Mouse (Mus musculus) B cell, adult 2 months (primary cell): ENCODE measurements around the gene Bcas3.

Experiments used
- DNase-seq, 2 experiments: peaks; one replicate each; pipeline ENCODE4 v3.0.0; 2022

Gene Bcas3

GRCm38 (mm10) chr11:85678666-85679065 is 325.7 kb downstream of the Bcas3 start:
- no peak for DNase-seq

DNA sequence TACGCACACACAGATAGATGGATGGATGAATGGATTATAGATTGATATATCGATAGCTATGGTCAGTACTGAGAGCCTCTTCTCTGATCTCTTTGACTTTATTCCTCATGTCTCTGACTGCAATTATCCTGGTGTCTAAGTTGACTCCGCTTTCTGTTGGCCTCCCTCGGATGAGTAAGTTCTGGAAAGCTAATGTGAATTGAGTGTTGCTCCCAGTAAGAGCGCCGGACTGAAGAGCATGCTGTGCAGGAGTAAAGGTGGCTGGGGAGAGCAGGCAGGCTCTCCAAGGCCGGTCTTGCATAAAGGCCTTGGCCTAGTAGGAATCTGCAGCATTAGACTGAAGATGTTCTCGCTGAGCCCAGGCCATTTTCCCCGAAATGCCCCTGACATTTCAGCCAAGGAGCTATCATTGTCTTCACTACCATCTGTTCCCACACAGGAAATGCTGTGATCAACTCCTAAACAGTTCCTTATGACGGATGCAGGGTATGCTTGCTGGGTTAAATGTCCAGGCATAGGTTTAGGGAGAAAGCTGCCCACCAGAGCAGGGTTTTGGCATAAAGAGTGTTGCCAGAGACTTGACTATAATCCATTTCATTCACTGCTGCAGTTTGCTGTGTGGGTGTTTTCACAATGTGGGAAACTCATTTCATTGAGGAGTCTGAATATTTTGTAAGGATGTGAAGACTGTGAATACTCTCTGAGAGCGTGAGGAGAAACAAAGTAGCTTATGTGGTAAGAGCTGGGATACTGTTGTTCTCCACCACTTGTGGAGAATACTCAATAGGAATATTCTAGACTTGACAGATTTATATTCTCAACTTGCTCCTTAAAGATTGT is 328.8 kb downstream of the Bcas3 start:
- no peak for DNase-seq

- DNase-seq = no peak
Measured at GRCm38 (mm10) chr11:85684981-85685380, 332.0 kb downstream of the Bcas3 start.

DNA sequence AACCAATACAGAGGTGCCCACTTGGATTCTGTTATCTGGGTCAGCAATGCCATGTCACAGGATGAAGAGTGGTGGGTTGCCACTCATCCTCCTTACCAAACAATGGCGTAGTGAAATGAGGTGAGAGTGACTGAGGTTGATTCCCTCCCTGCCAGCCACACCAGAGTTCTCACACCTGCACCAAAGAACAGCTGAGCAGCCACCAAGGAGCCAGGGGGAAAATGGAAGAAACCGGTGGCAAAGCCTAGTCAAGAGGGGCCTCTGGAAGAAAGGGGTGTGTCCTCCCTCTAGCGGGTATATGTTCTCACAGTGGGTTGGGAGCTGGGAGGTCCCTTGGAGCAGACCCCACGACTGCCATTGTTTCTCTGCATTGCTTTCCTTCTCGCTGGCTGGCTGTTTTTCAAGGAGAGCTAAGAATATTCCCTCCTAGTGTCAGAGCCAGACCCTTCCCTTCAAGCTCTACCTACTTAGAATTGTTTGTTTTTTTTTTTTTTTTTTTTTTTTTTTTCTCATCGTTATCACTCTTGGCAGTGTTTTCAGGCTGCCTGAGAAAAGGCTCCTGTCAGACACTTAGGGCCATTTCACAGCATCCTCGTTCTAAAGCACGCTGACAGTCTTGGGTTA is 335.0 kb downstream of the Bcas3 start:
- no peak for DNase-seq

DNA sequence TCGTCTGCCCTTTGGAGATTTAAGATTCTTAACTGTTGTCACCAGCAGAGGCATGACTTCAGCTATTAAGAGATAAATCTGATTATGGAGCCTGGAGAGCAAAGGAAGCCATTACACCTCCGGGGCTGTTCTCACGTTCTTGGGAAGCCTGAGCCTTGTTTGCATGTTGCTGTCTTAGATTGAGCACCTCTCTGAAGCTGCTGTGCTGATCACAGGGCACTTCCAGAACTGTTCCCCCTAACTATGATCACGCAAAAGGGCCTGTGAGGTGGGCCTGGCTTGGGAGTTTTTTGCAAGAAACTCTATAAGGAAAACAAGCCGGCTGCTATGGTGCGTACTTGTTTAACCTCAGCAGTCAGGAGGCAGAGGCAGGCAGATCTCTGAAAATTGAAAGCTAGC is 335.5 kb downstream of the Bcas3 start:
- DNase-seq = no peak

DNA sequence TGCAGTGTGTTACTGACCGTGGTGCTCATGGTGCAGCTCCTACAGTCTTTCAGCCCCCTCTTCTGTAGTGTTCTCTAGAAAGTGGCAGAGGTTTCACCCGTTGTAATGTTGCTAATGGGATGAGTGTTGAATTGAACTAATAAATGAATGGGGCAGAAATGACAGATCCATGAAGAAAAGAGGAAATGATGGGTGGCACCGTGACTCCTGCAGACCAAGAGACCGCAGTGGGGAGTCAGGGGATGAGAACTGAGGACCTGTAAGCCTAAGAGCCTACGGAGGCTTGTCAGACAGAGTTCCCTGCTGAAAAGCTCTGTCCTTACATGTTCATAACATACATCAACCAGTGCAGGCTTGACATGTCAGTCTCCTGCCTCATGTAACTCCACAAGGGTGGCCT is 336.3 kb downstream of the Bcas3 start:
- no peak for DNase-seq

- no peak for DNase-seq
Measured at GRCm38 (mm10) chr11:85691285-85691684, 338.3 kb downstream of the Bcas3 start.

DNA sequence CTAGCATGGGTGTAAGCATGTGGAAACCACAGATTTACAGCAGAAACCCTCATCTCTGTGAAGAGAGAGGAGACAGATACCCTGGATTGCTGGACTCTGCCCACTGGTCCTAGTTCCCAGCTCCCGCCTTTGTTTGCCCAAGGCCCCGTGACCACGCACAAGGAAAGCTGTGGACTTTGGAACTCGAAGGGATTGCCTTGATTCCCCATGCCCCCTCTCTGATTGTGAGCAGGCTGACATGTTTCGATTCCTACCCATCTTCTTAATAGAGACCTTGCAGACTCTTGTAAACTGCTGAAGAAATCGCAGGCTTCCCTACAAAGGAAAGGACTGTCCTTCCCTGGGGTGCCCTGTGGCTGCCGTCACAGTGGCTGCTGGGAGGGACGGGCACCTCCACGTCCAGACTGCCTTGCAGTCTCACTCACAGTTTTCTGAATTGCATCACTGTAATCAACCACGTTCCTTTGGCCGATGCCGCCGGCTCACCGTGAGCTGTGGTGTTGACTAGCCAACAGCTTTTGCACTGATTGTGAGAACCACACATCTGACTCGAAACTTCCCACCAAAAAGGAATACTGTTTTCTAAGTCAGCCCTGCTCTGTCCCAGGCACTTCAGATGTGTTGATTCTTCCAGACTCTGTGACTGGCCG is 342.8 kb downstream of the Bcas3 start:
- DNase-seq = no peak

- DNase-seq = no peak
Measured at GRCm38 (mm10) chr11:85696491-85697398, 343.8 kb downstream of the Bcas3 start.

- DNase-seq = peak; percentile 21 to 31
Measured at GRCm38 (mm10) chr11:85697468-85697867, 344.5 kb downstream of the Bcas3 start.

DNA sequence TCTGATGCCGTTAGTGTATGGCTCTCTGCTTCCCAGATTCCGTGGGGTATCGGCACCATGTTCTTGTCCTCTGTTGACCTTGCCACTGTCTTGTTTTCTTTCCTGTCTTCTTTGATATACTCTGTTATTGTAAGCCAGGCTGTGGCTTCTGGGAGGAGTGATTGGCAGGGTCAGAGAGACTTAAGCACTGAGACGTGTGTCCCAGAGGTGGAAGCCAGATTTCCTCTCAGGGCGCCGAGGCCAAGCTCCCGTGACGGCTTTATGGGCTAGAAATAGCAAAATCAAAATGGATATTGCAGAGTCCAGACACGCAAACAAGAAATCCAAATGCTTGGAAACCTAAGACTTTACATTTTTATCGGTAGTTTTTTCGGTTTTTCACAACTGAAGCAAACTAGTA is 345.3 kb downstream of the Bcas3 start:
- DNase-seq = no peak

DNA sequence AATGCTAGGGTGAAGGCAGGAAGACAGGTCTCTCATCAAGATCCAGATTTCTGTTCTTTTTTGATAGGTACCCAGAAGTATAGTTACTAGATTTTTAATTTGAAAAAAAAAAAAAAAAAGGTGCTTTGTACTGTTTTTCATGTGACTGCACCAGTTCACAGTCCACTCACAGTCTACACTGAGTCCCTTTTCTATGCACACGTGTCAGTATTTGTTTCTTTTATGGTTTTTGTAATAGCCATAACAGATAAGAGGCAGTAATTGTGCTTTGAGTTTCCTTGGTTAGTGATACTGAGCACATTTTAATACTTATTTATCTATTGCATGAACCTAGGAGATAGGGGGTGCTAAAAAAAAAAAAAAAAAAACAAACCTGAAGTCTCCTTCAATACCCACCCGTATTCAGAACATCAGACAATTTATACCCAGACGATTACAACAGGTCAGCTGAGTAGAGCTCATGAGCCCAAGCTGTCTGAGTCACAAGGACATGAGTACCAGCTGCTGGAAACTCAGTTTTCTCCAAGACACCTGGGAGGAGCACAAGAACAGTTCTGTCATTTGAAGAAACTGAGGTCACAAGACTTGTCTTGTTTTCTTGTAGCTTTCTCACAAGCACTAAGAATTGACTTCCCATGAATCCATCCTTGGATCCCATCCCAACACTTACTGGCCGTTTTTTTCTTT is 351.2 kb downstream of the Bcas3 start:
- DNase-seq = no peak

DNA sequence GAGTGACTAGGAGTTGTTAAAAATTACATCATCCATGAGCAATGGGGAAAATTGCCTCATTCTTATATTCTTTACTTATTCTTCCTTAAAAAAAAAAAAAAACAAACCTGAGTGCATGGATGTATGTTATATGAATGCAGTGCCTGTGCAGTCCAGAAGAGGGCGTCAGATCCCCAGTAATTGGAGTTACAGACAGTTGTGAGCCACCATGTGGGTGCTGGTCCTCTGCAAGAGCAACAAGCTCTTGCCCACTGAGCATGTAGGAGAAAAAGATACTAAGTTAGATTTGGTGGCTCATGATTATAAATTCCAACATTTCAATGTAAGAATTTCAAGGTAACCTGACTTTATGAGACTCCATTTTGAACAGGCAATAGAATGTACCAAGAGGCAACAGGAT is 353.7 kb downstream of the Bcas3 start:
- DNase-seq = peak; percentile 11 to 18

DNA sequence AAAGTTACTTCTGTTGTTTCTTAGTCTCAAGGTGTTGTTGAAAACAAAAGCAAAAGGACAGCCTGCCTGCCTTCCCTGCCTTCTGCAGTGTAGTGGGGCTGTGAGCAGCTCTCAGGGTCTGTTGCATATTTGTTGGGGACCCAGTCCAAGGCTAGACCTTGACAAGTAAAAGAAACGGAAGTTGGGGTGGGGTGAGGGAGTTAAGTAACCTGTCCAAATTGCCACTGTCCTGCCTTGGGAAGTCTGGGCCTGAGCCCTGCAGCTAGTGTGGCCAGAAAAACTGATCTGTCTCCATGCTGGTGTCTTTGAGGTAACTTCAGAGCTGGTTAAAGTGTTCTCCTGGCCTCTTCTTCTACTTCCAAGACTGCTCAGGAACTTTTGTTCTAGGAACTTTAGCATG is 354.5 kb downstream of the Bcas3 start:
- no peak for DNase-seq

- DNase-seq = no peak
Measured at GRCm38 (mm10) chr11:85709147-85709546, 356.2 kb downstream of the Bcas3 start.

DNA sequence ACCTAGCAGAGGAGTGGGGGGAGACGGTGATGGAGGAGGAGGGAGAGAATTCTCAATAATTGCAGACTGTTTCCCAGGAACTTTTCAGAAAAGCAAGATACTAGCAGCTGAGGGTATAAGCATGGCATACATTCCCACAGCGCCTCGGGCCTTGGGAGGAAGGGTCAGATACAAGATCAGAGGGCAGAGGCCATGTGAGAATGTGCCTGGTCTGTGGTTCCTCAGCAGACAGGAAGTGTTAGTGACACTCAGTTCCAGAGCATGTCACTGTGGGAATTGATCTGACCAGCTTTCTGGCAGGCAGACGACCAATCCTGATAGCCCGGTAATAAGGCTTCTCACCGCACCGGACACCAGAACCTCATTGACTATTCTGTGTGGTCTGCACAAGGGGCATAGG is 357.2 kb downstream of the Bcas3 start:
- no peak for DNase-seq

- DNase-seq = no peak
Measured at GRCm38 (mm10) chr11:85712026-85712804, 359.2 kb downstream of the Bcas3 start.

GRCm38 (mm10) chr11:85712860-85713813 is 360.2 kb downstream of the Bcas3 start:
- peak; percentile 64 to 70 for DNase-seq

- no peak for DNase-seq
Measured at GRCm38 (mm10) chr11:85713814-85714208, 360.8 kb downstream of the Bcas3 start.

DNA sequence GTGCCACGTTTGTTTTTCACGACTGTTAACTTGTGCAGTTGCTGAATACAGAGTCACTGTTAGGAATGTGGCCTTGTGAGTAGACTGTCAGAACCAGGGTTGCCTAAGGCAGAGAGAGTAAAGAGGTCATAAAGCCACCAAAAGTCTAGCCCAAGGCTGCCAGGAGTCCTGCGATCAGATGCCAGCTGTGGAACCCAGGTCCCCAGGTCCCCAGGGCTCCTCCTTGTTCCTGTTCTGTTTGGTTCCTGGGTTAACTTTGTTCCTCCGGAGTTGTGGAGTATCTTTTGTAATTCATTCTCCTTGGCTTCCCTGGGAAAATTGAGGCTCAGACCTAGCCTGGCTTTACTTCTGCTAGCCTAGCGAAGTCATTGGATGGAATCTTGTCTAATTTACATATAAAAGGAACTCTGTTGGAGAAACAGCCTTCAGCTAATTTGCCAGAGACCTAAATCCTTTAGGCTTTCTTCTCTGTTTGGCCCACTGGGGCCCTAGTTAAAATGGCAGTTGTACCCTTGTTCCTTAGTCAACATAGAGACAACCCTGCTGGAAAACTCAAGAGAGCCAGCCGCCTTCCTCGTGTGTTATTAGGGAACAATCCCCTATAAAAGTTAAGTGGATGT is 361.5 kb downstream of the Bcas3 start:
- no peak for DNase-seq
